Mouse (Mus musculus) lung, postnatal 0 days (tissue): Measurements from ENCODE around the gene Cplx1.

Source experiments
- CTCF ChIP-seq: IDR thresholded peaks from 2 replicates; pipeline ENCODE4 v1.5.1; 2016; ENCODE audit warnings: antibody characterized with exemption, mild to moderate bottlenecking
- EP300 ChIP-seq: IDR thresholded peaks from 2 replicates; pipeline ENCODE4 v1.6.1; 2016; ENCODE audit warnings: antibody characterized with exemption, mild to moderate bottlenecking, control low read depth

GRCm38 (mm10) chr5:108520153-108520552 lies 29.7 kb downstream of the Cplx1 start:
- TF ChIP-seq CTCF, result no peak
- TF ChIP-seq EP300, result no peak
